Mouse (Mus musculus) stomach, embryonic 14.5 days (tissue): ENCODE results near the gene Cnnm3. TPM values are rescaled to one million over a fixed set of nuclear protein-coding genes. Genes with fewer than 3 reads are reported as not detected.
"Not testable (repeated sequence)": the region's sequence is repeated elsewhere in the genome, so short reads cannot be mapped to it uniquely, and the experiment has no call there.

ENCODE experiments used
- ATAC-seq: fragments of 200-750 bp; cut with Nextera tagmentation; 2 replicates; pipeline ENCODE4 v1.8.0; 2017; ENCODE audit warnings: low read depth, moderate TSS enrichment; ENCODE audit not compliant: insufficient number of reproducible peaks, insufficient read depth, low FRiP score
- H3K27ac ChIP-seq: fragments of 300-500 bp; sonication (generic); 2 replicates; pipeline ENCODE4 v1.5.1; 2014; ENCODE audit warnings: mild to moderate bottlenecking, low read length, moderate library complexity, mixed read lengths
- H3K27me3 ChIP-seq: fragments of 300-500 bp; sonication (generic); 2 replicates; pipeline ENCODE4 v1.6.1; 2014; ENCODE audit warnings: low read length, control low read depth, mixed read lengths; ENCODE audit not compliant: control insufficient read depth, insufficient read depth
- H3K36me3 ChIP-seq: fragments of 300-500 bp; sonication (generic); 2 replicates; pipeline ENCODE4 v1.6.1; 2014; ENCODE audit warnings: mild to moderate bottlenecking, control low read depth, low read length, moderate library complexity, mixed read lengths; ENCODE audit not compliant: control insufficient read depth, insufficient read depth
- H3K4me1 ChIP-seq: fragments of 300-500 bp; sonication (generic); 2 replicates; pipeline ENCODE4 v1.6.1; 2014; ENCODE audit warnings: low read length, control low read depth, mixed read lengths; ENCODE audit not compliant: control insufficient read depth, insufficient read depth
- H3K4me2 ChIP-seq: fragments of 300-500 bp; sonication (generic); replicated peaks from 2 replicates; pipeline ENCODE4 v1.6.1; 2014; ENCODE audit warnings: low read depth, low read length, control low read depth
- H3K4me3 ChIP-seq: fragments of 300-500 bp; sonication (generic); 2 replicates; pipeline ENCODE4 v1.5.1; 2014; ENCODE audit warnings: low read depth, low read length, control low read depth
- H3K9ac ChIP-seq: fragments of 300-500 bp; sonication (generic); replicated peaks from 2 replicates; pipeline ENCODE4 v1.6.1; 2014; ENCODE audit warnings: low read depth, mild to moderate bottlenecking, control low read depth, low read length, moderate library complexity, mixed read lengths
- H3K9me3 ChIP-seq: fragments of 300-500 bp; sonication (generic); 2 replicates; pipeline ENCODE4 v1.6.1; 2016; ENCODE audit warnings: low read depth, low read length, control low read depth; ENCODE audit not compliant: control insufficient read depth
- WGBS: fragments of 180-500 bp; shearing (Covaris S2); extraction: QIAGEN DNeasy Blood & Tissue Kit; methylation state at CpG from one replicate; pipeline ENCODE4 v1.1.7; 2014; 5-methylcytosine and 5-hydroxymethylcytosine counted together
- polyA plus RNA-seq: library from polyadenylated mRNA; unstranded; fragments of >200 nt; fragmentation: Nextera tagmentation; extraction: Ambion mirVana; gene quantifications from 2 replicates; pipeline ENCODE4 v1.2.1, GENCODE M21; 2014

Gene Cnnm3
- polyA plus RNA-seq, 1 experiment from 2014 or later: 8.4 TPM

GRCm38 (mm10) chr1:36535477-36536396 lies 24.1 kb downstream of the Cnnm3 start:
- Histone ChIP-seq H3K4me3 (no peak overlapping the region), H3K9me3 (no peaks in the 10 kb centered on the region), H3K36me3 (peaks cover 29% of the 10 kb centered on the region), H3K4me2 (no peak overlapping the region), H3K27ac (no peak overlapping the region), H3K4me1 (no peaks in the 10 kb centered on the region), H3K9ac (no peak overlapping the region), H3K27me3 (no peaks in the 10 kb centered on the region)
- no peak for ATAC-seq
- WGBS: 80% methylated on average over 11 of the region's 11 CpGs

GRCm38 (mm10) chr1:36536397-36536728 lies 24.7 kb downstream of the Cnnm3 start:
- Histone ChIP-seq H3K27me3 (no peaks in the 10 kb centered on the region), H3K4me2 (no peak overlapping the region), H3K4me3 (no peak overlapping the region), H3K4me1 (no peaks in the 10 kb centered on the region), H3K36me3 (peaks cover 27% of the 10 kb centered on the region), H3K9me3 (no peaks in the 10 kb centered on the region), H3K9ac (no peak overlapping the region), H3K27ac (no peak overlapping the region)
- WGBS: 49% methylated on average over 8 of the region's 8 CpGs
- no peak for ATAC-seq

DNA sequence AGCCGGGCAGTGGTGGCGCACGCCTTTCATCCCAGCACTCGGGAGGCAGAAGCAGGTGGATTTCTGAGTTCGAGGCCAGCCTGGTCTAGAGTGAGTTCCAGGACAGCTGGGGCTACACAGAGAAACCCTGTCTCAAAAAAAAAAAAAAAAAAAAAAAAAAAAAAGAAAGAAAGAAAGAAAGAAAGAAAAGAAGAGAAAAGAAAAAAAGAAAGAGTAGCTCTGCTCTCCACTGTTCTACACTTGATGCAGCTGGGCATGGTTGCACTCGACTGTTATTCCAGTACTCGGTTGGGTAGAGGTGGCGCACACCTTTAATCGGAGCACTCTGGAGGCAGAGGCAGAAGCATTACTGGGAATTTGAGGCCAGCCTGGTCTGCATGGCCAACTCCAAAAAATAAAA lies 25.1 kb downstream of the Cnnm3 start, which contains the start of gene Ankrd23:
Gene Ankrd23, minus strand, starts transcription at position 101 of the 400 bp plus-strand sequence.
- H3K4me1 ChIP-seq: not testable (repeated sequence)

DNA sequence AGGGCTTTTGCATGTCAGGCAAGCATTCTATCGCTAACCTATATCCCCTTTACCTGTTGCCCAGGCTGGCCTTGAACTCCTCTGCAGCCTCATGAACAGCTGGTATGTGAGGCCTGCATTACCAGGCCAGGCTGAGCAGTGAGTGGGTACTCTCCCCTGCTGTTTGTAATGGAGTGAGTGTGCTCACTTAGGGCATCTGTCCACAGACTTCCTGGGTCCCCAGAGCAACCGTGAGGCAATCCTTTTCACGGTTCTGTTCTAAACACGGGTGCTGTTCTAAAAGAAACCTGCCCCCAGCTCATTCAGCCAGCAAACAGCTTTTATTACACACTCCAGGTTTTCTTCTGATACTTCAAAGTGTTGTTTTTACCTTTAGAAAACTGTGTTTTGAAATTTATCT lies 27.1 kb downstream of the Cnnm3 start:
- Histone ChIP-seq H3K36me3 (peaks cover 27% of the 10 kb centered on the region), H3K9ac (no peak overlapping the region), H3K4me2 (no peak overlapping the region), H3K4me1 (no peaks in the 10 kb centered on the region), H3K27me3 (no peaks in the 10 kb centered on the region), H3K27ac (no peak overlapping the region), H3K4me3 (no peak overlapping the region), H3K9me3 (no peaks in the 10 kb centered on the region)
- no peak for ATAC-seq
- WGBS: 77% methylated on average over 4 of the region's 4 CpGs

More for the DNA sequence above, 25.1 kb downstream of the Cnnm3 start, which contains the start of gene Ankrd23:
- not testable (repeated sequence) for H3K27me3 ChIP-seq, H3K4me3 ChIP-seq, H3K4me2 ChIP-seq, H3K27ac ChIP-seq, H3K9ac ChIP-seq, ATAC-seq, H3K9me3 ChIP-seq
- peaks cover 27% of the 10 kb centered on the region for H3K36me3 ChIP-seq
- WGBS: 93% methylated on average over 9 of the region's 9 CpGs

GRCm38 (mm10) chr1:36539186-36539585 lies 27.5 kb downstream of the Cnnm3 start, which contains the start of gene Gm42417:
Gene Gm42417, minus strand, starts transcription at chr1:36539429.
- peaks cover 27% of the 10 kb centered on the region for H3K36me3 ChIP-seq
- no peaks in the 10 kb centered on the region for H3K4me1 ChIP-seq
- no peaks in the 10 kb centered on the region for H3K9me3 ChIP-seq
- WGBS: 30% methylated on average over 9 of the region's 9 CpGs
- H3K9ac ChIP-seq: no peak within 1 kb of the TSS
- no peak within 1 kb of the TSS for H3K4me3 ChIP-seq
- no peak within 1 kb of the TSS for H3K27ac ChIP-seq
- no peak within 1 kb of the TSS for H3K4me2 ChIP-seq
- ATAC-seq: 0 out of 2 replicates have a peak, but pooled peaks have one; percentile 42
- no peaks in the 10 kb centered on the region for H3K27me3 ChIP-seq

GRCm38 (mm10) chr1:36540132-36540531 lies 28.5 kb downstream of the Cnnm3 start:
- ATAC-seq: no peak
- no peak overlapping the region for H3K4me3 ChIP-seq
- H3K4me1 ChIP-seq: no peaks in the 10 kb centered on the region
- WGBS: 89% methylated on average over 11 of the region's 11 CpGs
- no peak overlapping the region for H3K27ac ChIP-seq
- no peaks in the 10 kb centered on the region for H3K9me3 ChIP-seq
- no peak overlapping the region for H3K4me2 ChIP-seq
- no peaks in the 10 kb centered on the region for H3K27me3 ChIP-seq
- H3K9ac ChIP-seq: no peak overlapping the region
- H3K36me3 ChIP-seq: peaks cover 27% of the 10 kb centered on the region

- Histone ChIP-seq H3K4me2 (no peak overlapping the region), H3K4me1 (0 out of 2 replicates have a peak, but pooled peaks cover 4% of the 10 kb centered on the region), H3K9ac (no peak overlapping the region), H3K36me3 (peaks cover 27% of the 10 kb centered on the region), H3K4me3 (no peak overlapping the region), H3K27me3 (no peaks in the 10 kb centered on the region), H3K27ac (no peak overlapping the region), H3K9me3 (no peaks in the 10 kb centered on the region)
- 90% methylated on average over 12 of the region's 12 CpGs for WGBS
- ATAC-seq: no peak
Observed at GRCm38 (mm10) chr1:36540807-36541206, 29.1 kb downstream of the Cnnm3 start.

GRCm38 (mm10) chr1:36541844-36542243 lies 30.2 kb downstream of the Cnnm3 start:
- Histone ChIP-seq H3K36me3 (peaks cover 27% of the 10 kb centered on the region), H3K4me3 (no peak overlapping the region), H3K27me3 (no peaks in the 10 kb centered on the region), H3K27ac (no peak overlapping the region), H3K9me3 (no peaks in the 10 kb centered on the region), H3K9ac (no peak overlapping the region), H3K4me2 (no peak overlapping the region), H3K4me1 (peaks cover 8% of the 10 kb centered on the region; the same call in 1 of the 2 replicates)
- ATAC-seq: no peak
- WGBS: 96% methylated on average over 16 of the region's 16 CpGs
